Mouse (Mus musculus) layer of hippocampus, postnatal 36 days (tissue): Measurements from ENCODE around the gene Grik4. TPM values are rescaled to one million over a fixed set of nuclear protein-coding genes. Genes with fewer than 3 reads are reported as not detected.
A peak's percentile ranks its signal among the peaks of the same experiment; 100 is the strongest.

Experiments
- DNase-seq, 2 experiments: peaks; one replicate each; pipeline ENCODE4 v3.0.0; 2022
- total RNA-seq, 2 experiments: library from RNA; stranded (reverse); gene quantifications; 2 replicates each; pipeline ENCODE4 v1.2.3; 2021

Gene Grik4
- total RNA-seq, 2 experiments from 2014 or later, result 55.7 to 58.8 TPM

GRCm38 (mm10) chr9:42742385-42742784, 201.9 kb downstream of the Grik4 start:
- no peak for DNase-seq

GRCm38 (mm10) chr9:42736697-42737335, 207.5 kb downstream of the Grik4 start:
- DNase-seq, result no peak

- no peak for DNase-seq
Observed at GRCm38 (mm10) chr9:42735086-42735485, 209.2 kb downstream of the Grik4 start.

- DNase-seq, result no peak
Observed at GRCm38 (mm10) chr9:42732731-42733318, 211.5 kb downstream of the Grik4 start.

- DNase-seq, result no peak
Observed at GRCm38 (mm10) chr9:42728472-42728871, 215.8 kb downstream of the Grik4 start.

GRCm38 (mm10) chr9:42727661-42728060, 216.6 kb downstream of the Grik4 start:
- DNase-seq, result no peak

GRCm38 (mm10) chr9:42727186-42727585, 217.1 kb downstream of the Grik4 start:
- no peak for DNase-seq

- DNase-seq, result no peak
Observed at GRCm38 (mm10) chr9:42724099-42724498, 220.2 kb downstream of the Grik4 start.

- no peak for DNase-seq
Observed at GRCm38 (mm10) chr9:42722501-42722900, 221.8 kb downstream of the Grik4 start.

- DNase-seq, result no peak
Observed at GRCm38 (mm10) chr9:42721718-42722117, 222.6 kb downstream of the Grik4 start.

- no peak for DNase-seq
Observed at GRCm38 (mm10) chr9:42721146-42721545, 223.1 kb downstream of the Grik4 start.

- no peak for DNase-seq
Observed at GRCm38 (mm10) chr9:42713912-42714311, 230.4 kb downstream of the Grik4 start.

- DNase-seq, result no peak
Observed at GRCm38 (mm10) chr9:42705848-42706247, 238.4 kb downstream of the Grik4 start.

- no peak for DNase-seq
Observed at GRCm38 (mm10) chr9:42703191-42703854, 241.0 kb downstream of the Grik4 start.

- no peak for DNase-seq
Observed at GRCm38 (mm10) chr9:42702231-42703132, 241.8 kb downstream of the Grik4 start.

- DNase-seq, result no peak
Observed at GRCm38 (mm10) chr9:42701729-42702128, 242.6 kb downstream of the Grik4 start.

- no peak for DNase-seq
Observed at GRCm38 (mm10) chr9:42693024-42693423, 251.3 kb downstream of the Grik4 start.

GRCm38 (mm10) chr9:42688143-42688542, 256.1 kb downstream of the Grik4 start:
- peak in 1 of 2 experiments; percentile 42 for DNase-seq

- DNase-seq, result no peak
Observed at GRCm38 (mm10) chr9:42686104-42686503, 258.2 kb downstream of the Grik4 start.

- no peak for DNase-seq
Observed at GRCm38 (mm10) chr9:42674017-42674412, 270.3 kb downstream of the Grik4 start.

GRCm38 (mm10) chr9:42673385-42674016, 270.8 kb downstream of the Grik4 start:
- DNase-seq, result no peak

GRCm38 (mm10) chr9:42672982-42673381, 271.3 kb downstream of the Grik4 start:
- DNase-seq, result no peak
